Mouse (Mus musculus) heart, embryonic 16.5 days (tissue): ENCODE data around the gene C1qtnf4. TPM values are rescaled to one million over a fixed set of nuclear protein-coding genes. Genes with fewer than 3 reads are reported as not detected.
A peak's percentile ranks its signal among the peaks of the same experiment; 100 is the strongest.

Experiments
- ATAC-seq: fragments of 200-750 bp; cut with Nextera tagmentation; replicated peaks from 2 replicates; pipeline ENCODE4 v1.8.0; 2017; ENCODE audit warnings: moderate number of reproducible peaks; ENCODE audit not compliant: insufficient read depth, low FRiP score; ENCODE audit errors: extremely low read depth
- H3K27ac ChIP-seq: fragments of 300-500 bp; sonication (generic); 2 replicates; pipeline ENCODE4 v1.5.1; 2014; ENCODE audit warnings: mild to moderate bottlenecking, low read length, control low read depth, moderate library complexity
- H3K27me3 ChIP-seq: fragments of 300-500 bp; sonication (generic); 2 replicates; pipeline ENCODE4 v1.6.1; 2014; ENCODE audit warnings: low read length, mixed read lengths; ENCODE audit not compliant: control insufficient read depth, insufficient read depth
- H3K36me3 ChIP-seq: fragments of 300-500 bp; sonication (generic); 2 replicates; pipeline ENCODE4 v1.6.1; 2014; ENCODE audit not compliant: control insufficient read depth, insufficient read depth
- H3K4me1 ChIP-seq: fragments of 300-500 bp; sonication (generic); 2 replicates; pipeline ENCODE4 v1.6.1; 2014; ENCODE audit warnings: low read length, mixed read lengths; ENCODE audit not compliant: control insufficient read depth, insufficient read depth
- H3K4me2 ChIP-seq: fragments of 300-500 bp; sonication (generic); 2 replicates; pipeline ENCODE4 v1.6.1; 2014; ENCODE audit warnings: low read depth, mild to moderate bottlenecking, control low read depth, low read length
- H3K4me3 ChIP-seq: fragments of 300-500 bp; sonication (generic); 2 replicates; pipeline ENCODE4 v1.5.1; 2014; ENCODE audit warnings: mild to moderate bottlenecking, control low read depth, low read length
- H3K9ac ChIP-seq: fragments of 300-500 bp; sonication (generic); 2 replicates; pipeline ENCODE4 v1.6.1; 2014; ENCODE audit warnings: low read length, control low read depth
- H3K9me3 ChIP-seq: fragments of 300-500 bp; sonication (generic); replicated peaks from 2 replicates; pipeline ENCODE4 v1.6.1; 2016; ENCODE audit warnings: low read length; ENCODE audit not compliant: control insufficient read depth
- WGBS: fragments of 180-500 bp; shearing (Covaris S2); extraction: QIAGEN DNeasy Blood & Tissue Kit; methylation state at CpG from one replicate; pipeline ENCODE4 v1.1.7; 2014; 5-methylcytosine and 5-hydroxymethylcytosine counted together
- polyA plus RNA-seq: library from polyadenylated mRNA; unstranded; fragments of >200 nt; fragmentation: Nextera tagmentation; extraction: Ambion mirVana; gene quantifications from 2 replicates; pipeline ENCODE4 v1.2.1, GENCODE M21; 2015

C1qtnf4 gene
- polyA plus RNA-seq, 1 experiment from 2014 or later, result 10.8 TPM

DNA sequence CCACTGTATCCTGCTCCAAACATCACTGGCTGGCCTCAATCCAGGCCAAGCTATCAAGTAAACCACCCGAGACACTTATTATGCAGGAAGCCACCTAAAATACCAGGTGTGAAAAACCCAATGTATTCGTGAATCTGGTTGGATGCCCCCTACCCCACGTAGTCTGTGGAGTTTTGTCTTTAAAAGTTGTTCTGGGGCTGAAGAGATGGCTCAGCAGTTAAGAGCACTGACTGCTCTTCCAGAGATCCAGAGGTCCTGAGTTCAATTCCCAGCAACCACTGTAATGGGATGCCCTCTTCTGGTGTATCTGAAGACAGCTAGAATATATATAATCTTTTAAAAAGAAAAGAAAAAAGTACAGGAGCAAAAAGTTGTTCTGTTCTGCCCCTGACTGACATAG is 52.7 kb downstream of the C1qtnf4 start:
- Histone ChIP-seq H3K4me2 (no peak overlapping the region), H3K27me3 (no peaks in the 10 kb centered on the region), H3K9me3 (no peaks in the 10 kb centered on the region), H3K4me3 (no peak overlapping the region), H3K4me1 (peaks cover 21% of the 10 kb centered on the region), H3K9ac (no peak overlapping the region), H3K27ac (no peak overlapping the region), H3K36me3 (no peaks in the 10 kb centered on the region)
- ATAC-seq, result no peak
- 68% methylated on average over 3 of the region's 3 CpGs for WGBS

DNA sequence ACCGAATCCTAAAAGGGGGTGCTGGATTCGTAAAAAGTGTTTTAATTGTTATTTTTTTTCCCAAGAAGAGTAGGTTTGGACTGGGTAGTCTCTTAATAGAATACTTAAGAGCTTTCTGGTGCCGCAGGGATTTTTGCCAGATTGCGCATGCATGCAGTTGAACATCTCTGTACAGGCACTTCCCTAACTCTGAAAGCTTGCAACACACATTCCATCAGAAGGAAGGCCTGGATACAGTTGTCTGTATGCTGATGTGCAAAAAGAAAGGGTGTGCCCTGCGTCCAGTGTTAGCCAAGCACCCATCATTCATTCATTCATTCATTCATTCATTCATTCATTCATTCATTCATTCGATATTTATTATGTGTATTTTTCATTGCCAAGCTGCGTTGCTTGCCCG is 54.1 kb downstream of the C1qtnf4 start:
- no peaks in the 10 kb centered on the region for H3K9me3 ChIP-seq
- WGBS, result 43% methylated on average over 8 of the region's 8 CpGs

More for the DNA sequence above, 54.1 kb downstream of the C1qtnf4 start:
- Histone ChIP-seq H3K27ac (peak overlapping the region; percentile 91), H3K4me1 (peaks cover 26% of the 10 kb centered on the region), H3K4me3 (peak overlapping the region; percentile 100), H3K36me3 (no peaks in the 10 kb centered on the region), H3K9ac (peak overlapping the region; percentile 91), H3K27me3 (no peaks in the 10 kb centered on the region), H3K4me2 (peak overlapping the region; percentile 73)
- ATAC-seq, result peak; percentile 4; the same call in 1 of the 2 replicates

Other genes with a start within 250 kb of the C1qtnf4 start
- gene Nup160, start 208.6 kb upstream of the C1qtnf4 start, polyA plus RNA-seq, result 22.3 and 26.3 TPM in 2 replicates
- gene Fnbp4, start 140.5 kb upstream of the C1qtnf4 start, polyA plus RNA-seq, result 50.2 and 54.1 TPM in 2 replicates
- 1.6 and 1.9 TPM in 2 replicates for gene Agbl2, start 103.1 kb upstream of the C1qtnf4 start, polyA plus RNA-seq
- 259 and 270 TPM in 2 replicates for gene Mtch2, start 38.7 kb upstream of the C1qtnf4 start, polyA plus RNA-seq
- 27.8 and 29.1 TPM in 2 replicates for gene Kbtbd4, start 18.9 kb downstream of the C1qtnf4 start, polyA plus RNA-seq
- 414 and 420 TPM in 2 replicates for gene Ndufs3, start 19.0 kb downstream of the C1qtnf4 start, polyA plus RNA-seq
- 100 and 108 TPM in 2 replicates for gene Celf1, start 54.5 kb downstream of the C1qtnf4 start, polyA plus RNA-seq
- gene Rapsn, start 149.8 kb downstream of the C1qtnf4 start, polyA plus RNA-seq, result 40.9 and 43.4 TPM in 2 replicates
- 239 and 255 TPM in 2 replicates for gene Psmc3, start 168.1 kb downstream of the C1qtnf4 start, polyA plus RNA-seq
- gene Slc39a13, start 184.6 kb downstream of the C1qtnf4 start, polyA plus RNA-seq, result 56.9 and 61.3 TPM in 2 replicates
- gene Spi1, start 196.5 kb downstream of the C1qtnf4 start, polyA plus RNA-seq, result 3.6 and 5.2 TPM in 2 replicates
- gene Mybpc3, start 232.3 kb downstream of the C1qtnf4 start, polyA plus RNA-seq, result 1,022 and 1,203 TPM in 2 replicates